Mouse (Mus musculus) liver (tissue): ENCODE data around the gene Pomc.
"Not testable (repeated sequence)": the region's sequence is repeated elsewhere in the genome, so short reads cannot be mapped to it uniquely, and the experiment has no call there.

ENCODE experiments used
- DNase-seq: peaks from one replicate; pipeline ENCODE4 v3.0.0-alpha.2; 2020; ENCODE audit warnings: mixed read lengths

Gene Pomc

GRCm38 (mm10) chr12:3954651-3955050 lies at the start of gene Pomc:
Gene Pomc (plus strand): TSS chr12:3954951.
- DNase-seq, result no peak

DNA sequence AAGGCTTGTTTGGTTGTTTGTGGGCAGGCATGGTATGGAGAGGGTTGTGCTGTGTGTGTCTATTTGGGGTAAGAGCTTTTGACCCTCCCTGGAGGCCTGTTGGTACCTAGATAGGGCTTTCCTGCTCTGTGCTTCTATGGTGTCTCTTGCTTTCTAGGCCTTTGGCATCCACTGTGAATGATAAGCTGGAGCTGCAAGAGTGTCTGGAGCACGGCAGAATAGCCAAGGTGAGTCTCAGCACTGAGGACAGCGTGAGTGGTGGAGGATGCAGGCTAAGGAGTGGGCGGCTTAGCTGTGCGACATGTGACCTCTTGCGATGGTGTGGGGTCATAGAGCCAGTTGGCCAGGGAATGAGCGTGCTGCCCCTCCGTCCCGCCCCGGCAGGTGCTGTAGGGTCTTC lies 49.3 kb upstream of the Pomc start:
- no peak for DNase-seq

DNA sequence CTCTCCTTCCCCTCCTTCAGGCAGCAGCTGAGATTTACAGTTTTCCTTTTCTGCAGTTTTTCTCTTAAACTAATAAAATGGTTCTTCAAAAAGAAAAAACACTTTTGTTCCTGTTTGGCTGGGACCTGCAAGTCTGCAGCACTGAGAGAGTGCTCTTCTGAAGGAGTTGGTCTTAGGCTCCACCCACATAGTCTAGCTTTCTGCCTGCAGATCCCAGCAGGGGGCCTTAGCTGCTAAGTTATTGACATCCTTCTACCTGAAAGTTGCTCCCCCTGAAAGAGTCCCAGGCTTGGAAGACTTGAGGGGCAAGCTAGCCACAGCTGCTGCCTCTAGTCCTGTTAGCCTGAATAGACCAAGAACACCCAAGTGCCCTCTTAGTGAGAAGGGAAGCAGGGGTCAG lies 48.4 kb upstream of the Pomc start:
- DNase-seq, result no peak

GRCm38 (mm10) chr12:3907008-3907407 lies 47.7 kb upstream of the Pomc start:
- DNase-seq, result no peak

- DNase-seq, result no peak
Observed at GRCm38 (mm10) chr12:3907418-3907817, 47.3 kb upstream of the Pomc start.

- no peak for DNase-seq
Observed at GRCm38 (mm10) chr12:3910466-3911093, 44.2 kb upstream of the Pomc start.

GRCm38 (mm10) chr12:3911831-3912348 lies 42.9 kb upstream of the Pomc start:
- DNase-seq, result no peak

- DNase-seq, result peak; percentile 35
Observed at GRCm38 (mm10) chr12:3915852-3916251, 38.9 kb upstream of the Pomc start.

DNA sequence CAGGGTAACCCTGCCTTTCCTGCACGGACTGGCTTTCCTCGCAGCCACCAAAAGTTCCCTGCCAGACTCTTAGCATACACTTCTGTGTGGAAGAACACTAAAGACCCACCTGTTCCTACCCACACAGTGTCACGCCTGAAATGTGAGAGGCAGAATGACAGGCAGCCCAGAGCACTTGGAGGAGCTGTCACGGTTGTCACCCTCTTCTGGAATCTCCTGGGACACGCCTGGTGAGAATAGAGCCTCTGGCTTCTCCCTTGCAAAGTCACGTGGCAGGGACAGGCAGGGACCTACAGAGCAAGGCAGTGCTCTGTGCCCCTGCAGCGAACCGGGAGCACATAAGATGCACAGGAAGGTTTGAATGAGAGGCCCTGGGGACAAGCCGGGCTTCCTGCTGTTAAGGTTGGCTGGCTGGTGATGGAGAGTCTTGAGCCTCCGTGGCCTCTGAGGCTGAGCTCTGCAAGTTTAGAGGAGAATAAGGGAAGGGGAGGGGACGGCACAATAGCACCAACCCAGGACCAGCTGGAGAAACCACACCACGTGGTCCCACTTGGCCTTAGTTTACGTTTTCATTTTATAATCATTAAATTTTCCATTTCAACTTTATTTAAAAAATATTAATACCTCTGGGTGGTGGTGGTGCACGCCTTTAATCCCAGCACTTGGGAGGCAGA lies 36.9 kb upstream of the Pomc start:
- no peak for DNase-seq

- no peak for DNase-seq
Observed at GRCm38 (mm10) chr12:3918577-3918976, 36.2 kb upstream of the Pomc start.

GRCm38 (mm10) chr12:3919423-3919822 lies 35.3 kb upstream of the Pomc start:
- DNase-seq, result peak; percentile 49

DNA sequence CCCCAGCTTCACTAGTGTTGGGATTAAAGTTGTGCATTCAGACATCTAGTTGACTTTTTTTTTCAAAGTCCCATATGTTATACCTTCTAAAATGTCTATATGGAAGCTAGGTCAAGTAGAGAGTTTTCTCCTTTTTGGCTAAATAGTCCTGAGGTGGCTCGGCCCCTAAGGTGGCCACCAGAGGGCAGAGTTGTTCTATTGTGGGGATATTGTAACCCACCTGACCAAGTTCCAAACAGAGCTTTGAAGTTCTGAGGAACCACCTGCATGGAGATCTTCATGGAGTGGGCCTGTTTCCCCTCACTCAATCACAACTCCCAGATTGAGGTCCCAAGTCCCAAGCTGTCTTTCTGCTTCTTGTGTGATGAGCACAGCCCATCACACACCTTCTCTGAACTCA lies 28.6 kb upstream of the Pomc start:
- peak; percentile 60 for DNase-seq

DNA sequence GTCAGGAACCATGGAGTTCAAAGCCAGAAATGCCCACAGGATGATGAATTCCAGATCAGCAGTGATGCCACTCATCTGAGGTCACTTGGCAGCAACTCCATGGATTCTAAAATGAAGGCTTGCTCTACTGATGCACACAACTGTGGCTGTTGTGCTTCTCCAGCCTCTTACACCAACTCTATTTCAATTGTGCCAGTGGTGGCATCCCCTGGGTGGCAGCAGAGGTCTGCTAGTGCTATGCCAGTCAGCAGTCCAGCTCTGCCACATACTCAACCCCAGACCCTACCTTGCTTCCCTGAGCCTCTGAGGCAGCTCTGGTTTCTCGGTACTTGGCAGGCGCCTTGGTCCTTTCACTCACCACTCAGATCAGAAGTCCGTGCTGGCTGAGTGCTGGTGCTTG lies 25.9 kb upstream of the Pomc start:
- DNase-seq, result no peak

DNA sequence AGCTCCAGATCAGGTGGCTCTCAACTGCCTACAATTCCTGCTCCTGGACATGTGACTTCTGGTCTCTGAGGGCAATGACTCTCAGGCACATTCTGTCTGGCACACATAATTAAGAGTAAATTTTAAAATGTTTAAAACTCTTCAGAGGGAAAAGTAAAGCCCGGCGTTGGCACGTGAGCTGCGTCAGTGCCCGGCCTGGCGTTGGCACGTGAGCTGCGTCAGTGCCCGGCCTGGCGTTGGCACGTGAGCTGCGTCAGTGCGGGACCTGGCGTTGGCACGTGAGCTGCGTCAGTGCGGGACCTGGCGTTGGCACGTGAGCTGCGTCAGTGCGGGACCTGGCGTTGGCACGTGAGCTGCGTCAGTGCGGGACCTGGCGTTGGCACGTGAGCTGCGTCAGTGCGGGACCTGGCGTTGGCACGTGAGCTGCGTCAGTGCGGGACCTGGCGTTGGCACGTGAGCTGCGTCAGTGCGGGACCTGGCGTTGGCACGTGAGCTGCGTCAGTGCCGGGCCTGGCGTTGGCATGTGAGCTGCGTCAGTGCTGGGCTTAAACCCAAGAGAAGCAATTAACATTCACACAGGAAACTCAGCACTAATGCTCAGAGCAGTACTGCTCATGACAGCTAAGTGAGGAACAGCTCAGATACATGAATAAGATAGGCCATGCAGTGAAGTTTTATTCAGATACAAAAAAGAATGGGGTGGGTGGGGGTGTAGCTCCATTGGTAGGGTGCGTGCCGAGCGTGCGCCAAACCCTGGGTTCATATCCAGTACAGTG lies 24.5 kb upstream of the Pomc start:
- not testable (repeated sequence) for DNase-seq

GRCm38 (mm10) chr12:3942026-3942425 lies 12.7 kb upstream of the Pomc start:
- no peak for DNase-seq

DNA sequence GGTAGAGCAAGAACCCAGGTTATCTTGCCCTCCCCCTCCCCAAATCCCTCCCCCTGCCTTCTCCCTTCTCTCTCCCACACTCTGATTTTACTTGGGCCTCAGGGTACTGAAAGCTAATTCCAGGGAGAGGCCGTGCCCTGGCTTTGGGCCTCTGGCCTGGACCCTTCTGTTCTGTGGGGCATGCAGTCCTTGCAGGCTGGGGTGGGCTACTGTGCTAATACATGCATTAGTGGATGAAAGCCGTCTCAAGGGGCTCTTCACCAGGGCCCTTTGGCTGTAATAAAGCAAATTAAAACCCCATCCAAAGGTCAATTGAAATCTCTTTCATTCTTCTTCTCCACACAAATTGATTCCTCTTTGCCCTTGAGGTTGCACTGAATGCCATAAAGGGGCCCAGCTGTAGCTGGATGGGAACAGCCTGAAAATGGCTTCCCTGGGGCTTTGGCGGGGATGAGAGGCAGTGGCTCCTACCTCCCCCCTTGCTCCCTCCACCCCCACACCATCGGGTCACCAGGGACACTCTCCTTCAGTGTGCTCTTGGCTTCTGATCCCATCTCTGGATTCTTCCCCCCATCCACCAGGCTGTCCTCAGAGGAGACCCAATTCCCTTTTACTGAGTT lies 10.2 kb upstream of the Pomc start:
- no peak for DNase-seq

GRCm38 (mm10) chr12:3947503-3947902 lies 7.2 kb upstream of the Pomc start:
- no peak for DNase-seq

GRCm38 (mm10) chr12:3955371-3955770 lies 620 bp downstream of the Pomc start:
- no peak for DNase-seq

GRCm38 (mm10) chr12:3956351-3956750 lies 1.6 kb downstream of the Pomc start:
- no peak for DNase-seq

- DNase-seq, result peak; percentile 72
Observed at GRCm38 (mm10) chr12:3959791-3960543, 5.2 kb downstream of the Pomc start.

- no peak for DNase-seq
Observed at GRCm38 (mm10) chr12:3960553-3960952, 5.8 kb downstream of the Pomc start.

GRCm38 (mm10) chr12:3967196-3967595 lies 12.4 kb downstream of the Pomc start:
- DNase-seq, result no peak

- DNase-seq, result no peak
Observed at GRCm38 (mm10) chr12:3968380-3968779, 13.6 kb downstream of the Pomc start.
